Mouse (Mus musculus) spleen, postnatal 14 days (tissue): ENCODE data around the gene Amh.

ENCODE experiments used
- DNase-seq, 2 experiments: peaks; one replicate each; pipeline ENCODE4 v3.0.0; 2021 to 2022; ENCODE audit warnings: low spot score in 2 of 2

The Amh gene

DNA sequence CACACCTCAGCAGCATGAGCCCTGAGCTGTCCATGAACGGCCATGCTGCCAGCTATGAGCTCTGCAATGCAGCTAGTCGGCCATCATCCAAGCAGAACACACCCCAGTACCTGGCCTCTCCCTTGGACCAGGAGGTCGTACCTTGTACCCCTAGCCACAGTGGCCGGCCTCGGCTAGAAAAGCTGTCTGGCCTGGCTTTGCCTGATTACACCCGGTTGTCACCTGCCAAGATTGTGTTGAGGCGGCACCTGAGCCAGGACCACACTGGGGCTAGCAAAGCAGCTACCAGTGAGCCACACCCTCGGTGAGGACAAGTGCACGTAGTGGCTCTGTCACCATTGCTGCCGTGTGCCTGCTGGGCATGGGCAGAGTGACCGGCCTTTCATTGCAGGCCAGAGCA lies 19.1 kb upstream of the Amh start:
- no peak for DNase-seq

- no peak for DNase-seq
Measured at GRCm38 (mm10) chr10:80787517-80787916, 17.5 kb upstream of the Amh start.

GRCm38 (mm10) chr10:80790761-80791404 lies 14.2 kb upstream of the Amh start:
- DNase-seq = no peak

DNA sequence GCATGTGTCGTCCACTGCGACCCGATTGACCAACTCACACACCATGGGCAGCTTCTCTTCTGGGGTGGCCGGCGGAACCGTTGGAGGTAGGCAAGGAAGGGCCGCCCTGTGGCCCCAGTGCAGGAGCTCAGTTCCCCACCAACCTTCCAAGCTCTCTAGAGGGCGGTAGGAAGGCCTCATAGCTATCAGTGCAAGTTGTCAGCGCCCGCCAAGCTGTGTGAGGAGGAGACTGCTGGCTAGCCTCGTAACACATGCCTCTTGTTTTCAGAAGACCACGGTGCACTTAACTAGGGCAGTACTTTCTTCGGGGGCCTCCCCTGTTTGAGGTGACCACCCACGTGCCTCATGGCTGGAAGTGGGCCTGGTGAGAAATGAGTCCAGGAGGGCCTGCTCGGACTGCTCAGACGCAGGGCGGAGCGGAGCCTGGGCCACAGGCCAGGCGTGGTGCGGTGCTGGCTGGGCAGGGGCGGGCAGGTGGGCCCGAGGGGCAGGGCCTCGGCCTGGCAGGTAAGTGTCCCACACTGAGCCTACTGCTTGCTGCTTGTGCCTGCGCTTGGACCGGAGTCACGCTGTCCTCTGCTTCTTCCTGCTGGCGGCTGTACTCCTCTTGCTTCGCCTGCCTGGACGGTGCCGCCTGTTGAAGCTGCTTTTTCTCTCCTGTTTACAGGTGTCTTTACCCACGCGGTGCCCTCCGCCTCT lies 13.4 kb upstream of the Amh start:
- no peak for DNase-seq

- DNase-seq = no peak
Measured at GRCm38 (mm10) chr10:80792175-80793032, 12.6 kb upstream of the Amh start.

GRCm38 (mm10) chr10:80793033-80793784 lies 11.8 kb upstream of the Amh start:
- DNase-seq = no peak

DNA sequence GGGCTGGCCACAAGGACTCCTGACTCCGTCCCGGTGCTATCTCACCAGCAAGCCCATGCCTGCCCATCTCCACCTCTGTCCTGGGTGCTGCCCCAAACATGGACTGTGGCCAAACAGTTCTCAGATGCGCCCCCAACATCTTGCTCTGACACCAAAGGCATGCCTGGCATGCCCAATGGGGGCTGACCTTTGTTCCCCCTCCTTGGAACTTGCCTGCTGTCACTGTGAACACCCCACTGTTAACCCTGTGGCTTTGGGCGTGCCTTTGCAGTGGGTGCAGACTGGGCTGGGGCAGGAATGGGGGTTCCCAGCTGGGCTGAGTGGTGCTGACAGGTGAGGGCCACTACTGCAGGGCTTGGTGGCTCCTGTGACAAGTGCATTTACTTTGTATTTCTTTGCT lies 11.2 kb upstream of the Amh start:
- no peak for DNase-seq

DNA sequence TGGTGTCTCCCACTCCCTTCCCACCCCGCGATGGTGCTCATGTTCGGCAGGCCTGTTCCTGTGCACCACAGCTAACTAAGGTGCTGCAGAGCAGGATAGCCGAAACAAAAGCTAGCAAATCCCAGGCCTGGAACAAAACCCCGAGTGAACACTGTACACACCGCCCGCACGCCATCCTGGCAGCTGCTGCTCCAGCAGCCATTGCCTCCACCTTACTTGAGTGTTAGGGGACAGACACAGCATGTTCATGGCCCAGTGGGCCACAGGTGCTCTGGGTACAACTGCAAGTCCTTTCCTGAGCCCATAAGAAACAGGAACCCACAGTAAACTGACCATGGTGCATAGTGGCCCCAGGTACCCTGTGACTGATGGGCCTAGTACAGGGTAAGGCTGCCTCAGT lies 10.3 kb upstream of the Amh start:
- DNase-seq = no peak

- no peak for DNase-seq
Measured at GRCm38 (mm10) chr10:80796307-80796848, 8.7 kb upstream of the Amh start.

- no peak for DNase-seq
Measured at GRCm38 (mm10) chr10:80797186-80798149, 7.6 kb upstream of the Amh start.

- peak; percentile 91 to 94 for DNase-seq
Measured at GRCm38 (mm10) chr10:80798150-80799006, 6.7 kb upstream of the Amh start, which contains the start of the genes Sf3a2 and Plekhj1. Sf3a2 (plus strand) TSS chr10:80798198. Plekhj1 (minus strand) TSS chr10:80798626.

DNA sequence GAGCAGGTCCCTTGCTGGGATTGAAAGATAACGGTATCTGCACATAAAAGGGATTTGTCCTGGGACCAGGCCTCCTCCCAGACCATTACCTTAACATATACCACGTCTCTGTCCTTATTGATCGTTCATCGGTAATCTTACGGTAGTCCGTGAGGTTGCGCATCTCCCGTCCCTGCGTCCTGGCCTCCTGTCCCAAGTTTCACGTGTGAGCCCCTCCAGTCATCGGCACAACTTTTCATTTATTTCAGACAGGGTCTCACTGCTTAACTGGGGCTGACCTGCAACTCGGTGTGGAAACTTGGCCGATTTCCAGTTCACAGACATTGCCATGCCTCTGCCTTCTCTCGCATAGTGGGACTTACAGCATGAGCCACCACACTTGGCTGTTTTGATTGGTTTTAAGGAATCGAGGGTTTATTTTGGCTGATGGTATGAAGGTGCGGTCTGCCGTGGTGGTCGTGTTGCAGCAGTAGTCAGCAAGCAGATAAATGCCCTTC lies 5.9 kb upstream of the Amh start:
- no peak for DNase-seq

DNA sequence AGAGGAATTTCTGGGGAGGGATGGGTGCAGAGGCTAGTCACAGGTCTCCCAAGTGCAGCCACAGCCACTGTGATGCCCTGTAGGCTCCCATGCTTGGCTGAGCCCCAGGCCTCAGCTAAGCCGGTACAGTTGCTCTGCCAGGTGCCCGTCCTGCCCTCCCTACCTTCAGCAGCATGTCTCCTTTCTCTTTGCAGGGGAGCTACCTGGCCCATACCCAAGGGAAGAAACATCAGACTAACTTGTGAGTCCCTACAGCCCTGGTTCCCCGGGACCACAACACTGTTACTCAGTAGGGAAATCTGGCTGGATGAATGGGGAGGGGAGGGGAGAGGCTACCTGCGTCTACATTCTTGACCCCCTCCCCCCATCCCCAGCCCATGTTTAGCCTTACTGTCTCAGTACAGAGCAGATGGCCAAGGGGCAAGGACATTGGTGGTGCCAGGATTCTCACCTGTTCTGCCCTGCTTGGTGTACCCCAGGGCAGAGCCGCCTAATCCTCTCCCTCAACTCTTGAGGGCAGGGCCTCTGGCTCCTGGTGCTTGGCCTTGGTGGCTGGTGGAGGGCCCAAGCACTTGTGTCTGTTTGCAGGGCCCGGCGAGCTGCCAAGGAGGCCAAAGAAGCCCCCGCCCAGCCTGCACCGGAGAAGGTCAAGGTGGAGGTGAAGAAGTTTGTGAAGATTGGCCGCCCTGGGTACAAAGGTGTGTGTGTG lies 2.7 kb upstream of the Amh start:
- DNase-seq = no peak

- no peak for DNase-seq
Measured at GRCm38 (mm10) chr10:80802996-80803395, 2.0 kb upstream of the Amh start.

GRCm38 (mm10) chr10:80804340-80804739 lies 703 bp upstream of the Amh start:
- DNase-seq = no peak

- no peak for DNase-seq
Measured at GRCm38 (mm10) chr10:80805322-80805721, 279 bp downstream of the Amh start.

- peak; percentile 68 to 83 for DNase-seq
Measured at GRCm38 (mm10) chr10:80805925-80806324, 882 bp downstream of the Amh start.

GRCm38 (mm10) chr10:80806341-80807056 lies 1.5 kb downstream of the Amh start:
- DNase-seq = no peak
